Mouse (Mus musculus): Measurements from ENCODE around the gene Sbk3. TPM values are rescaled to one million over a fixed set of nuclear protein-coding genes. Genes with fewer than 3 reads are reported as not detected.

Sbk3 gene
- polyA plus RNA-seq, 1 experiment, result 0.02 TPM

- no peak for TF ChIP-seq MYOD1 (IDR thresholded peaks at IDR 0.05; ENCODE audit: control insufficient read depth, insufficient read length, low read depth)
- TF ChIP-seq CTCF (IDR thresholded peaks at IDR 0.05; ENCODE audit: control insufficient read depth, insufficient read depth, insufficient read length), result no peak
- no peak for TF ChIP-seq MYOG (IDR thresholded peaks at IDR 0.05; ENCODE audit: control insufficient read depth, extremely low read depth, insufficient read length)
- TF ChIP-seq FOSL1 (IDR thresholded peaks at IDR 0.05; ENCODE audit: insufficient read depth, low read length, poor library complexity, severe bottlenecking), result no peak
- no peak for TF ChIP-seq USF1 (IDR thresholded peaks at IDR 0.05; ENCODE audit: low read depth)
- no peak overlapping the region for H3K4me3 ChIP-seq (ENCODE audit: insufficient read depth, poor library complexity, severe bottlenecking)
- no peaks in the 10 kb centered on the region for H3K27me3 ChIP-seq (ENCODE audit: control insufficient read depth, insufficient read depth, insufficient read length)
- H3ac ChIP-seq (ENCODE audit: control insufficient read depth, insufficient read length, low read depth), result no peak overlapping the region
- peaks cover 14% of the 10 kb centered on the region for H3K36me3 ChIP-seq (ENCODE audit: control insufficient read depth, insufficient read depth)
- H3K79me2 ChIP-seq (ENCODE audit: control insufficient read depth, insufficient read depth), result peaks cover 26% of the 10 kb centered on the region
- peaks cover 9% of the 10 kb centered on the region for H3K79me3 ChIP-seq (ENCODE audit: low read depth)
Observed at GRCm38 (mm10) chr7:4918681-4919080, 52.3 kb downstream of the Sbk3 start.

DNA sequence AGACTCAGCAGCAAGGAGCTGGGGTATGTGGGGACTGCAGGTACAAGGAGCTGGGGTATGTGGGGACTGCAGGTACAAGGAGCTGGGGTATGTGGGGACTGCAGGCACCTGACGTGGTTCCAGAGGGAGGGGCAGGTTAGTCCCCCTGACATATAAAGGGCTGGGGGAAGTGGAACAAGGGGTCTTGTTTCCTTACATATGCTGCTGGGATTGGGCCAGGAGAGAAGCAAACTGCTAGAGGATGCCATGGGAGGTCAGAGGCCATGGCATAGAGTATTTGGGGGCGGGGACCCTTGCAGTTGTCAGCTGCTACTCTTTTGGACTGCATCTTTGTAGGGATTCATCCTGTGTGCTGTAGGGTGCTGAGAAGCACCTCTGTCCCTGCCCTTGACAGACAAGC is 53.5 kb downstream of the Sbk3 start:
- Histone ChIP-seq H3K36me3 (ENCODE audit: control insufficient read depth, insufficient read depth) (peaks cover 14% of the 10 kb centered on the region), H3ac (ENCODE audit: control insufficient read depth, insufficient read length, low read depth) (no peak overlapping the region), H3K27me3 (ENCODE audit: control insufficient read depth, insufficient read depth, insufficient read length) (no peaks in the 10 kb centered on the region), H3K4me3 (ENCODE audit: insufficient read depth, poor library complexity, severe bottlenecking) (no peak overlapping the region), H3K79me3 (ENCODE audit: low read depth) (peaks cover 9% of the 10 kb centered on the region), H3K79me2 (ENCODE audit: control insufficient read depth, insufficient read depth) (peaks cover 26% of the 10 kb centered on the region)
- TF ChIP-seq MAX (IDR thresholded peaks at IDR 0.05) (no peak), FOSL1 (IDR thresholded peaks at IDR 0.05; ENCODE audit: insufficient read depth, low read length, poor library complexity, severe bottlenecking) (no peak), CTCF (IDR thresholded peaks at IDR 0.05; ENCODE audit: control insufficient read depth, insufficient read depth, insufficient read length) (no peak), MYOG (IDR thresholded peaks at IDR 0.05; ENCODE audit: control insufficient read depth, extremely low read depth, insufficient read length) (no peak), CEBPB (IDR thresholded peaks at IDR 0.05; ENCODE audit: low read depth) (no peak), USF1 (IDR thresholded peaks at IDR 0.05; ENCODE audit: low read depth) (no peak), MYOD1 (IDR thresholded peaks at IDR 0.05; ENCODE audit: control insufficient read depth, insufficient read length, low read depth) (no peak)

DNA sequence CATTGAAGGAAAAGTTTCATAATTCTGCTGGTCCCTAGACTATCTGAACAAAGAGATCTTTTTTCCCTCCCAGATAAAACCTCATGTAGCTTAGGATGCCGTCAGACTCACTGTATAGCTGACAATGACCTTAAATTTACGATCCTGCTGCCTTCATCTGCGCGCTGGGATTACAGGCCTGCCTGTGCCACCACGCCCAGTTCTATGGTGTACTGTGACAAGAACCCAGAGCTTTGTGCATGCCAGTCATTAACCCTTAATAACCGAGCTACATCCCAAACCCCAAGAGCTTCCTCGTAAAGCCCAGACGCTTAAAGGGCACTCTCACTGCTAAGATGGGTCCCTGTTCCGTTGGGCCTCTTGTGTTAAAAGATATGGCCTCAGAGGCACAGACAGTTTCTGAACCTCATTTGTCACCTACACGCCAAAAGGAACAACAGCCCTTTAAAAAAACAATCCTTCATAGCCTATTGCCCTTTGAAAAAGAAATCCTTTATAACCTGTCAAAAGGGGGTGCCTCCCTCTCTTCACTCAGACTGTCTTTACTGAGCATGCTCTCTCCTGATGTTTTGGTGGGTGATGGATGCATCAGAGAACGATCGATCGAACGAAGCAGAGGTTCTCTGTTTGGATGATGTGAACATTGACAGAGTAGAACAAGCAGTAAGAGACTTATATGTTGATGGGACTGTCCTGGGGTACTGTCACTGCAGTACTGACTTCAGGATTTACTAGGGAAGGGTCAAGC is 55.1 kb downstream of the Sbk3 start:
- Histone ChIP-seq H3K79me3 (ENCODE audit: low read depth) (peaks cover 9% of the 10 kb centered on the region), H3K36me3 (ENCODE audit: control insufficient read depth, insufficient read depth) (peaks cover 14% of the 10 kb centered on the region), H3K79me2 (ENCODE audit: control insufficient read depth, insufficient read depth) (peaks cover 26% of the 10 kb centered on the region), H3K4me3 (ENCODE audit: insufficient read depth, poor library complexity, severe bottlenecking) (peak overlapping the region; percentile 49), H3K27me3 (ENCODE audit: control insufficient read depth, insufficient read depth, insufficient read length) (no peaks in the 10 kb centered on the region), H3ac (ENCODE audit: control insufficient read depth, insufficient read length, low read depth) (peak overlapping the region; percentile 70)
- TF ChIP-seq MAX (IDR thresholded peaks at IDR 0.05) (no peak), USF1 (IDR thresholded peaks at IDR 0.05; ENCODE audit: low read depth) (no peak), FOSL1 (IDR thresholded peaks at IDR 0.05; ENCODE audit: insufficient read depth, low read length, poor library complexity, severe bottlenecking) (no peak), CEBPB (IDR thresholded peaks at IDR 0.05; ENCODE audit: low read depth) (no peak), MYOD1 (IDR thresholded peaks at IDR 0.05; ENCODE audit: control insufficient read depth, insufficient read length, low read depth) (no peak), CTCF (IDR thresholded peaks at IDR 0.05; ENCODE audit: control insufficient read depth, insufficient read depth, insufficient read length) (no peak), MYOG (IDR thresholded peaks at IDR 0.05; ENCODE audit: control insufficient read depth, extremely low read depth, insufficient read length) (no peak)

Other genes with a start within 250 kb of the Sbk3 start
- 0.07 TPM for gene Tmem150b, start 245.9 kb downstream of the Sbk3 start, polyA plus RNA-seq (2012; fragmentation: generic; extraction: Trizol)
- 12.7 TPM for gene Kmt5c, start 231.1 kb downstream of the Sbk3 start, polyA plus RNA-seq (2012; fragmentation: generic; extraction: Trizol)
- gene Cox6b2, start 218.1 kb downstream of the Sbk3 start, polyA plus RNA-seq (2012; fragmentation: generic; extraction: Trizol), result 0.26 TPM
- not detected for gene Fam71e2, start 199.9 kb downstream of the Sbk3 start, polyA plus RNA-seq (2012; fragmentation: generic; extraction: Trizol)
- gene Il11, start 188.3 kb downstream of the Sbk3 start, polyA plus RNA-seq (2012; fragmentation: generic; extraction: Trizol), result 1.3 TPM
- 0.84 TPM for gene Tmem190, start 188.2 kb downstream of the Sbk3 start, polyA plus RNA-seq (2012; fragmentation: generic; extraction: Trizol)
- 22.9 TPM for gene Tmem238, start 181.5 kb downstream of the Sbk3 start, polyA plus RNA-seq (2012; fragmentation: generic; extraction: Trizol)
- 3,556 TPM for gene Rpl28, start 178.3 kb downstream of the Sbk3 start, polyA plus RNA-seq (2012; fragmentation: generic; extraction: Trizol)
- gene Ube2s, start 158.6 kb downstream of the Sbk3 start, polyA plus RNA-seq (2012; fragmentation: generic; extraction: Trizol), result 599 TPM
- gene Shisa7, start 126.5 kb downstream of the Sbk3 start, polyA plus RNA-seq (2012; fragmentation: generic; extraction: Trizol), result not detected
- 0.32 TPM for gene Isoc2b, start 100.9 kb downstream of the Sbk3 start, polyA plus RNA-seq (2012; fragmentation: generic; extraction: Trizol)
- 3.7 TPM for gene Isoc2a, start 94.0 kb downstream of the Sbk3 start, polyA plus RNA-seq (2012; fragmentation: generic; extraction: Trizol)
- not detected for gene Gm36210, start 64.7 kb downstream of the Sbk3 start, polyA plus RNA-seq (2012; fragmentation: generic; extraction: Trizol)
- 9.0 TPM for gene Zfp628, start 56.0 kb downstream of the Sbk3 start, polyA plus RNA-seq (2012; fragmentation: generic; extraction: Trizol)
- gene Nat14, start 49.1 kb downstream of the Sbk3 start, polyA plus RNA-seq (2012; fragmentation: generic; extraction: Trizol), result 2.7 TPM
- 3.7 TPM for gene Ssc5d, start 45.4 kb downstream of the Sbk3 start, polyA plus RNA-seq (2012; fragmentation: generic; extraction: Trizol)
- gene Sbk2, start 6.8 kb downstream of the Sbk3 start, polyA plus RNA-seq (2012; fragmentation: generic; extraction: Trizol), result 0.06 TPM
- 10.1 TPM for gene Zfp579, start 25.0 kb upstream of the Sbk3 start, polyA plus RNA-seq (2012; fragmentation: generic; extraction: Trizol)
- 12.9 TPM for gene Zfp524, start 43.2 kb upstream of the Sbk3 start, polyA plus RNA-seq (2012; fragmentation: generic; extraction: Trizol)
- 30.6 TPM for gene Fiz1, start 43.5 kb upstream of the Sbk3 start, polyA plus RNA-seq (2012; fragmentation: generic; extraction: Trizol)
- not detected for gene Gm44973, start 44.3 kb upstream of the Sbk3 start, polyA plus RNA-seq (2012; fragmentation: generic; extraction: Trizol)
- 16.5 TPM for gene Zfp865, start 49.2 kb upstream of the Sbk3 start, polyA plus RNA-seq (2012; fragmentation: generic; extraction: Trizol)
- 0.34 TPM for gene Ccdc106, start 49.4 kb upstream of the Sbk3 start, polyA plus RNA-seq (2012; fragmentation: generic; extraction: Trizol)
- not detected for gene 4632433K11Rik, start 63.0 kb upstream of the Sbk3 start, polyA plus RNA-seq (2012; fragmentation: generic; extraction: Trizol)
- gene Zfp784, start 67.3 kb upstream of the Sbk3 start, polyA plus RNA-seq (2012; fragmentation: generic; extraction: Trizol), result 1.5 TPM
- gene Zfp580, start 80.4 kb upstream of the Sbk3 start, polyA plus RNA-seq (2012; fragmentation: generic; extraction: Trizol), result 13.7 TPM
- gene U2af2, start 91.0 kb upstream of the Sbk3 start, polyA plus RNA-seq (2012; fragmentation: generic; extraction: Trizol), result 333 TPM
- 102 TPM for gene Epn1, start 109.1 kb upstream of the Sbk3 start, polyA plus RNA-seq (2012; fragmentation: generic; extraction: Trizol)
- not detected for gene Rfpl4, start 145.8 kb upstream of the Sbk3 start, polyA plus RNA-seq (2012; fragmentation: generic; extraction: Trizol)
- gene Rasl2-9, start 154.8 kb upstream of the Sbk3 start, polyA plus RNA-seq (2012; fragmentation: generic; extraction: Trizol), result 0.05 TPM
- not detected for gene Vmn1r55, start 178.5 kb upstream of the Sbk3 start, polyA plus RNA-seq (2012; fragmentation: generic; extraction: Trizol)
- gene Vmn1r56, start 225.6 kb upstream of the Sbk3 start, polyA plus RNA-seq (2012; fragmentation: generic; extraction: Trizol), result not detected
- not detected for gene Vmn1r57, start 247.3 kb upstream of the Sbk3 start, polyA plus RNA-seq (2012; fragmentation: generic; extraction: Trizol)